Mouse (Mus musculus): ENCODE data around the gene Sema5b.

DNA sequence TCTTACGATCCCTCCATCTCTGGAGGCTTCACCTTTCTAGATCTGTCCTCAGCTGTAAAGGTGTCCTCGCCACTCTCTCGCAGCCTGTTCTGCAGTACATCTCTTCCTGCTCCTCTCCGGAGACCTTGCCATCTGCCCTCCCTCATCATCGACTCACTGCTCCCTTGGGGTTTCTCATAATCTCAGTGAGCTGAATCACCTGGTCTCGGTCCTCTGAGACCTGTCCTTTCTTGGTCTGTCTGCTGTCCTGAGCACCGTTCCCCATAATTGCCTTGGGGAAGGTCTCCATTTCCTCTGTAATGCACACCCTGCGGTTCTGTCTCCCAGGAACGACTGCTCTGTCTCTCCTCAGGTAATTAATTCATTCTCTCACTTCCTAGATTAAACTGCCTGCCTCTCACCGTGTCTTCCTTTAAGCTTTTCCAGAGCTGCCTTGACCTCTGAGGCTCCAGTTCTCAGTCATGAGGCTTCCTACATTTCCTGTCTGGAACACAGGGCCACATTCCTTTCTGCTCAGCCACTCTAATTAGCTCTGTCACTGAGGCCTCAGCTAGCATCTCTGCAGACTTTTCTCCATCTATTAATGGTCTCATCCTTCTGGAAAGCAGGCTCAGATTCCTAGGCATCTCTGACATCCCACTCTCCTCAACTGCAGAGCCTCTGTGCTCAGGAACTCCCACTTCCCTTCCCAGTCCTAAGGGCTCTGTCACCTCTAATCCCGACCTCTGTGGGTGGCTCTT is 31.4 kb upstream of the Sema5b start:
- TF ChIP-seq CTCF (IDR thresholded peaks at IDR 0.05; ENCODE audit: insufficient read depth, low read depth, low read length), result no peak
- no peak for TF ChIP-seq POLR2A (IDR thresholded peaks at IDR 0.05; ENCODE audit: insufficient read depth, low read depth, low read length)
